Mouse (Mus musculus): ENCODE results near the gene Mrgbp. TPM values are rescaled to one million over a fixed set of nuclear protein-coding genes. Genes with fewer than 3 reads are reported as not detected.

Gene Mrgbp
- polyA plus RNA-seq, 1 experiment from 2014 or later, result 42.2 TPM

DNA sequence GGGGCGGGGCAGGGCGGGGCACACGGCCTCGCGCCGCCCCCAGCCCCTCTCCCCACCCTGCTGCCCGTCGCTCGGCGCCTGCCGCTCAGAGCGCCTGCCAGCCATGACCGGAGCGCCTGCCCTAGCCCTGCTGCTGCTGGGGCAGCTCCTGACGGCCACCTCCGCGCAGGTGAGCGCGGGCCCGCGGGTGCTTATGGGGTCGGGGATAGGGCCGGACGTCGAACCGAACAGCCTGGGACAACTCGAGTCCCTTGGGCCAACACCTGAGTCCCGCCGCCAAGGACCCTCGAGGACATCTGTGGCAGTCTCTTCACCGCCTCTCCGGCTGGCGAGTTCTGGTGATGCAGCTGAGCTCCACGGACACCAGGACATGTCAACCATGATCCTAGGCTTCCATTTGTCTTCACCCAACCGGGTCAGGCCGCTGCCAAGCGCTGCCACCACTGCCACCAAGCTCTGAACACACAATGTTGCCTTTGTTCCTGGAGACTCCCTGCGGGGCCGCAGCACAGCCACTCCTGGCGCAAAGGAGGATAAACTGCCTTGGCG is 17.1 kb downstream of the Mrgbp start:
- peaks cover 43% of the 10 kb centered on the region for H3K27me3 ChIP-seq
- peak overlapping the region; percentile 41 for H3K4me3 ChIP-seq
- H3K4me1 ChIP-seq (replicated peaks), result peaks cover 39% of the 10 kb centered on the region
- H3K27ac ChIP-seq, result peak overlapping the region; percentile 55
- H3K9ac ChIP-seq, result peak overlapping the region; percentile 74
- peaks cover 32% of the 10 kb centered on the region for H3K36me3 ChIP-seq
- ATAC-seq (ENCODE audit: low FRiP score), result peak; percentile 47
- H3K4me2 ChIP-seq, result peak overlapping the region; percentile 68
- no peaks in the 10 kb centered on the region for H3K9me3 ChIP-seq
- under 1% methylated on average over 34 of the region's 41 CpGs for WGBS

DNA sequence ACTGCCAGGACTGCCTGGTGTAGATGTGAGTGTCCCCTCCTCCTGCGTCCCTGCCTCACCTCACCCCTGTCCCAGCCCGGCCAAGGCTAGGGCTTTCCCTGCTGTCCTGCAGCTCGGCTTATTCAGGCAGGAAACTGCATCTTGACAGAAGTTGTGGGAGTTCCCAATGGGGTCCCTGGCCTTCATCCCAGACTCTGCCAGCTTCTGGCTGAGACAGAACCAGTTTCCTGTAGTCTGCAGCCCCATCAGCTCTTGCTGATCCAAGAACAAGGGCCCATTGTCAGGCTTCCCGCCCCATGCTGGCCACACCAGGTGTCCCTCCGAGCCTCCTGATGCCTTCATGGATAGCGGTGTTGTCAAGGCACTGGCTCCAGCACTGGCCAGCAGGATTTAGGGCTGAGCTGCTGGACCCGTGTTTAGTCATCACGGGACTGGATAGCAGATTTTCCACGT is 19.5 kb downstream of the Mrgbp start:
- peak; percentile 50 for ATAC-seq (ENCODE audit: low FRiP score)
- H3K36me3 ChIP-seq, result peaks cover 8% of the 10 kb centered on the region
- H3K4me1 ChIP-seq (replicated peaks), result peaks cover 51% of the 10 kb centered on the region
- no peak overlapping the region for H3K9ac ChIP-seq
- H3K27me3 ChIP-seq, result peaks cover 41% of the 10 kb centered on the region
- H3K27ac ChIP-seq, result peak overlapping the region; percentile 68
- H3K4me2 ChIP-seq, result peak overlapping the region; percentile 15; the same call in 1 of the 2 replicates
- H3K4me3 ChIP-seq, result no peak overlapping the region
- 11% methylated on average over 9 of the region's 9 CpGs for WGBS
- no peaks in the 10 kb centered on the region for H3K9me3 ChIP-seq

DNA sequence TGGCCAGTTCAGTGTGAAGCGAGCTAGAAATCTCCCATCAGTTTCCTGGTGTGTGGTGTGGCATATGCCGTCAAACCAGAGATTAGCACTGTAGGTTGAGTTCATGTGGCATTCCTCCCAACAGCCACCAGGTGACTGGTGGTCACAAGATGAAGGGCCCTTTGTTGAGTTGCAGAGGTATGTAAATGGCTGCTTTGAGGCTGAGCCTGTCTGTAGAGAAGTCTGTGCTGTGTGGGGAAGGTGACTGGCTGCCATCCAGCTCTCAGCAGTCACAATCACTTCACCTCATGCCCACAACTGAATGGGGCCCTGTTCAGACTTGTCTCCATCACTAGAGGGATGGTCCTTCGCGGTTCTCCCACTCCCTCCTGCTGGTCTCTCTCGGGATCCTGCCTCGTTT is 23.7 kb downstream of the Mrgbp start:
- WGBS, result 57% methylated on average over 6 of the region's 6 CpGs
- H3K9ac ChIP-seq, result no peak overlapping the region
- peaks cover 3% of the 10 kb centered on the region; the same call in 1 of the 2 replicates for H3K27me3 ChIP-seq
- no peak for ATAC-seq (ENCODE audit: low FRiP score)
- H3K36me3 ChIP-seq, result peaks cover 5% of the 10 kb centered on the region
- no peak overlapping the region for H3K4me2 ChIP-seq
- H3K4me1 ChIP-seq (replicated peaks), result peaks cover 29% of the 10 kb centered on the region
- H3K9me3 ChIP-seq, result no peaks in the 10 kb centered on the region
- no peak overlapping the region for H3K4me3 ChIP-seq
- H3K27ac ChIP-seq, result no peak overlapping the region

DNA sequence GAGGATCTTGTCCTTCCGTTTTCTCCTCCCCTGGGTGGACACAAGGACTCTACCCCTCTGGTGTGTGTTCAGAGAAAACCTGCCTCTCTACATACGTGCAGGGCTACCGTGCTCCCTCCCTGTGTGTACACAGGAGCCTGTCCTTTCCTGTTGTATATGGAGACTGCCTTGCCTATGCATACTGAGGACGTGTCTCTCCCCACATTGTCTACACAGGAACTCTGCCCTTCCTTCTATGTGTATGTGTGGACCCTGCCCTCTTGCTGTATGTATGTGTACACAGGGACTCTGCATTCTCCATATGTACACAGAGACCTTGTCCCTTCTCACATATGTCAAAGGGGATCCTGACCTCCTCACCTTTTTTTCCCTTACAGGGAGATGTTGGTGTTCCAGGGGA is 29.2 kb downstream of the Mrgbp start:
- Histone ChIP-seq H3K4me1 (replicated peaks) (peaks cover 2% of the 10 kb centered on the region; the same call in 1 of the 2 replicates), H3K9ac (no peak overlapping the region), H3K9me3 (no peaks in the 10 kb centered on the region), H3K27ac (no peak overlapping the region), H3K27me3 (no peaks in the 10 kb centered on the region), H3K4me3 (no peak overlapping the region), H3K36me3 (peaks cover 10% of the 10 kb centered on the region; the same call in 1 of the 2 replicates), H3K4me2 (no peak overlapping the region)
- 83% methylated on average over 4 of the region's 4 CpGs for WGBS
- no peak for ATAC-seq (ENCODE audit: low FRiP score)

DNA sequence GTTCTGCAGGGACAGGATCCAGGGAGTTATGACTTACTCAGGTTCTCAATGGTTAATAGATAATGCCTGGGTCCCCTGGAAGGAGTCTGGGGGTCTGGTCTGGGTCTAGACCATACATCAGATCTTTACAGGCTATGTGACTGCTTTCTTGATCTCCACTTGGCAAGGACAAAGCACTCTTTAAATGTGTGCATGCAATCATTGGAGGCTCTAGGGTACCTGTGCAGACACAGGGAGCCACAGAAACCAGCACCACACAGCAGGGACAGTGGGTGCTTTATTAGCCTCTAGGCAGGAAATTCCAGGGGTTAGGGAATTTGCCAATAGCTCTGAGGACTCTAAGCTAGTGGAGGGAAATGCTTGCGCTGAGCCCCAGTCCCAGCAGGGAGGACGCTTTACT is 30.8 kb downstream of the Mrgbp start:
- WGBS, result 74% methylated on average over 2 of the region's 2 CpGs
- Histone ChIP-seq H3K4me3 (no peak overlapping the region), H3K9me3 (no peaks in the 10 kb centered on the region), H3K4me2 (no peak overlapping the region), H3K27ac (no peak overlapping the region), H3K9ac (no peak overlapping the region), H3K36me3 (peaks cover 13% of the 10 kb centered on the region; the same call in 1 of the 2 replicates), H3K4me1 (replicated peaks) (no peaks in the 10 kb centered on the region), H3K27me3 (no peaks in the 10 kb centered on the region)
- no peak for ATAC-seq (ENCODE audit: low FRiP score)

Other genes with a start within 250 kb of the Mrgbp start
- 0.05 TPM in 1 of 2 replicates, not detected in the other for gene Gata5, start 246.6 kb upstream of the Mrgbp start, polyA plus RNA-seq (2015; fragmentation: Nextera tagmentation; extraction: Ambion mirVana)
- gene Slco4a1, start 125.1 kb upstream of the Mrgbp start, polyA plus RNA-seq (2015; fragmentation: Nextera tagmentation; extraction: Ambion mirVana), result 1.9 and 2.2 TPM in 2 replicates
- 0.82 and 1.2 TPM in 2 replicates for gene Ntsr1, start 81.3 kb upstream of the Mrgbp start, polyA plus RNA-seq (2015; fragmentation: Nextera tagmentation; extraction: Ambion mirVana)
- gene Ogfr, start 7.9 kb downstream of the Mrgbp start, polyA plus RNA-seq (2015; fragmentation: Nextera tagmentation; extraction: Ambion mirVana), result 85.8 and 86.2 TPM in 2 replicates
- 71.7 and 74.9 TPM in 2 replicates for gene Col9a3, start 16.5 kb downstream of the Mrgbp start, polyA plus RNA-seq (2015; fragmentation: Nextera tagmentation; extraction: Ambion mirVana)
- 0.22 and 0.34 TPM in 2 replicates for gene Tcfl5, start 61.4 kb downstream of the Mrgbp start, polyA plus RNA-seq (2015; fragmentation: Nextera tagmentation; extraction: Ambion mirVana)
- gene Dido1, start 128.7 kb downstream of the Mrgbp start, polyA plus RNA-seq (2015; fragmentation: Nextera tagmentation; extraction: Ambion mirVana), result 27.6 and 29.7 TPM in 2 replicates
- gene Gid8, start 128.8 kb downstream of the Mrgbp start, polyA plus RNA-seq (2015; fragmentation: Nextera tagmentation; extraction: Ambion mirVana), result 56.6 and 58.7 TPM in 2 replicates
- gene Slc17a9, start 144.0 kb downstream of the Mrgbp start, polyA plus RNA-seq (2015; fragmentation: Nextera tagmentation; extraction: Ambion mirVana), result 0.19 and 0.83 TPM in 2 replicates
- gene Bhlhe23, start 195.6 kb downstream of the Mrgbp start, polyA plus RNA-seq (2015; fragmentation: Nextera tagmentation; extraction: Ambion mirVana), result 1.2 and 2.5 TPM in 2 replicates